8 mouse cellular contexts compared by ENCODE assay signal in the genomic region with DNA sequence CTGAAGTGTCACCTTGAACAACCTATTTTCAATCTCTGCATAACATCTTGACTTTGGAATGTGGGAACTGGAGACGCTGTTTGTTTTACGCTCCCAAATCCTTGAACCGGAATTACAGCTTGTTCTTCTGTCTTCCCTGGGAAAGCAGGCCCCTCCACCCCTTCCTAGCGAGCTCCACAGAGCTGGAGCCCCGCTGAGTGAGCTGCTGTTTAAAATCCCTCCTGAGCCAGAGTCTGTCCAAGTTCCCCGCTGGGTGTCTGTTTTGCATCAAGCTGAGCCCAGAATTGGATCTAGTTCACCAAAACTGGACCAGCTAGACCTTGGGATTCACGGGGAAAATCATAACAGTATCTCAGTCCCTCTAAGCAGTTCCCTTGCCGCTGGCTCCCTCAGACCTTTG.
DNase-seq lines count a peak whose midpoint lies in the region; ATAC-seq and TF ChIP-seq lines count a peak whose summit lies in the region.

No protein-coding gene starts in this region.

- no peak for TF ChIP-seq CTCF in intestine, postnatal 0 days (IDR thresholded peaks at IDR 0.05; ENCODE audit: low read depth)

- H3K36me3 ChIP-seq in intestine, embryonic 14.5 days (ENCODE audit: control insufficient read depth, insufficient read depth, low read length), result no peaks in the 10 kb centered on the region
- no peaks in the 10 kb centered on the region for H3K36me3 ChIP-seq in intestine, postnatal 0 days (ENCODE audit: control insufficient read depth, insufficient read depth)
- H3K36me3 ChIP-seq in embryonic facial prominence, embryonic 10.5 days (replicated peaks), result no peaks in the 10 kb centered on the region
- H3K36me3 ChIP-seq in heart, embryonic 10.5 days, result no peaks in the 10 kb centered on the region
- no peaks in the 10 kb centered on the region for H3K36me3 ChIP-seq in midbrain, embryonic 15.5 days (replicated peaks)

- no peak overlapping the region for H3K9ac ChIP-seq in intestine, embryonic 14.5 days (ENCODE audit: low read length)
- H3K9ac ChIP-seq in intestine, postnatal 0 days (ENCODE audit: low read depth, low read length), result no peak overlapping the region
- H3K9ac ChIP-seq in midbrain, embryonic 15.5 days, result no peak overlapping the region

- WGBS in intestine, embryonic 14.5 days, result 4% methylated on average over 8 of the region's 8 CpGs
- WGBS in intestine, postnatal 0 days, result 27% methylated on average over 8 of the region's 8 CpGs
- 6% methylated on average over 8 of the region's 8 CpGs for WGBS in embryonic facial prominence, embryonic 10.5 days
- WGBS in heart, embryonic 10.5 days, result 8% methylated on average over 8 of the region's 8 CpGs
- 9% methylated on average over 8 of the region's 8 CpGs for WGBS in midbrain, embryonic 15.5 days

- no peaks in the 10 kb centered on the region for H3K9me3 ChIP-seq in intestine, embryonic 14.5 days (ENCODE audit: control insufficient read depth, low read length)
- no peaks in the 10 kb centered on the region for H3K9me3 ChIP-seq in intestine, postnatal 0 days (ENCODE audit: control insufficient read depth)
- no peaks in the 10 kb centered on the region for H3K9me3 ChIP-seq in embryonic facial prominence, embryonic 10.5 days
- H3K9me3 ChIP-seq in heart, embryonic 10.5 days, result no peaks in the 10 kb centered on the region
- no peaks in the 10 kb centered on the region for H3K9me3 ChIP-seq in midbrain, embryonic 15.5 days

- H3K4me3 ChIP-seq in intestine, embryonic 14.5 days (ENCODE audit: low read depth, low read length), result no peak overlapping the region
- H3K4me3 ChIP-seq in intestine, postnatal 0 days (ENCODE audit: low read depth, low read length), result no peak overlapping the region
- peak overlapping the region; percentile 32; the same call in 1 of the 2 replicates for H3K4me3 ChIP-seq in embryonic facial prominence, embryonic 10.5 days
- peak overlapping the region; percentile 33 for H3K4me3 ChIP-seq in heart, embryonic 10.5 days
- H3K4me3 ChIP-seq in midbrain, embryonic 15.5 days, result no peak overlapping the region

- peak; percentile 75 for DNase-seq in intestine, embryonic 14.5 days (ENCODE audit: low spot score)
- peak; percentile 58 for DNase-seq in embryonic facial prominence, embryonic 10.5 days (ENCODE audit: low spot score)
- no peak for DNase-seq in heart, embryonic 10.5 days (ENCODE audit: low spot score)
- peak; percentile 5 to 36 for DNase-seq in kidney, postnatal 36 days
- DNase-seq in yolk sac, embryonic 10.5 days (ENCODE audit: low spot score), result peak; percentile 57

- H3K4me2 ChIP-seq in intestine, embryonic 14.5 days (ENCODE audit: low read length), result peak overlapping the region; percentile 18
- no peak overlapping the region for H3K4me2 ChIP-seq in intestine, postnatal 0 days (replicated peaks; ENCODE audit: low read depth)
- H3K4me2 ChIP-seq in midbrain, embryonic 15.5 days, result peak overlapping the region; percentile 26

- peak overlapping the region; percentile 45 for H3K27ac ChIP-seq in intestine, embryonic 14.5 days (ENCODE audit: low read depth)
- H3K27ac ChIP-seq in intestine, postnatal 0 days (ENCODE audit: low read depth, low read length), result no peak overlapping the region
- H3K27ac ChIP-seq in embryonic facial prominence, embryonic 10.5 days (replicated peaks), result peak overlapping the region; percentile 60
- peak overlapping the region; percentile 67; the same call in 1 of the 2 replicates for H3K27ac ChIP-seq in heart, embryonic 10.5 days
- H3K27ac ChIP-seq in midbrain, embryonic 15.5 days, result peak overlapping the region; percentile 43

- peaks cover 19% of the 10 kb centered on the region for H3K4me1 ChIP-seq in intestine, embryonic 14.5 days (replicated peaks; ENCODE audit: control insufficient read depth, insufficient read depth, low read length)
- H3K4me1 ChIP-seq in intestine, postnatal 0 days (replicated peaks; ENCODE audit: control insufficient read depth, insufficient read depth, low read length), result no peaks in the 10 kb centered on the region
- H3K4me1 ChIP-seq in embryonic facial prominence, embryonic 10.5 days, result peaks cover 34% of the 10 kb centered on the region
- peaks cover 21% of the 10 kb centered on the region for H3K4me1 ChIP-seq in heart, embryonic 10.5 days
- H3K4me1 ChIP-seq in midbrain, embryonic 15.5 days, result peaks cover 27% of the 10 kb centered on the region

- ATAC-seq in intestine, embryonic 14.5 days (replicated peaks; ENCODE audit: low FRiP score, low TSS enrichment, low read depth), result peak; percentile 53
- ATAC-seq in intestine, postnatal 0 days, result no peak
- 0 out of 2 replicates have a peak, but pooled peaks have one; percentile 38 for ATAC-seq in midbrain, embryonic 15.5 days (replicated peaks)
- no peak for ATAC-seq in megakaryocyte progenitor cell, adult 5-6 weeks (replicated peaks; ENCODE audit: poor library complexity)

- no peaks in the 10 kb centered on the region for H3K27me3 ChIP-seq in intestine, embryonic 14.5 days (replicated peaks; ENCODE audit: control insufficient read depth, insufficient read depth, low read length)
- no peaks in the 10 kb centered on the region for H3K27me3 ChIP-seq in intestine, postnatal 0 days (replicated peaks; ENCODE audit: control insufficient read depth, insufficient read depth, low read length)
- H3K27me3 ChIP-seq in embryonic facial prominence, embryonic 10.5 days (replicated peaks; ENCODE audit: low read depth, poor library complexity, severe bottlenecking), result no peaks in the 10 kb centered on the region
- H3K27me3 ChIP-seq in heart, embryonic 10.5 days (ENCODE audit: insufficient read depth, poor library complexity, severe bottlenecking), result no peaks in the 10 kb centered on the region
- no peaks in the 10 kb centered on the region for H3K27me3 ChIP-seq in midbrain, embryonic 15.5 days (replicated peaks)

Comparison
In these comparisons a context has a peak if more than half of its experiments do, and no peak if none do; other contexts are left out.
1. ATAC-seq: peak in intestine, embryonic 14.5 days (single experiment) and midbrain, embryonic 15.5 days (single experiment); none in intestine, postnatal 0 days (single experiment) and megakaryocyte progenitor cell, adult 5-6 weeks (single experiment).
2. H3K4me3 ChIP-seq: peak in embryonic facial prominence, embryonic 10.5 days (single experiment) and heart, embryonic 10.5 days (single experiment); none in intestine, embryonic 14.5 days (single experiment), intestine, postnatal 0 days (single experiment) and midbrain, embryonic 15.5 days (single experiment).